Mouse (Mus musculus) megakaryocyte-erythroid progenitor cell, adult 5-6 weeks (primary cell): Measurements from ENCODE around the gene Pum1. TPM values are rescaled to one million over a fixed set of nuclear protein-coding genes. Genes with fewer than 3 reads are reported as not detected.

Experiments used
- ATAC-seq: replicated peaks from 2 replicates; pipeline ENCODE4 v1.8.0; 2016; ENCODE audit warnings: mild to moderate bottlenecking, inconsistent platforms; ENCODE audit not compliant: severe bottlenecking, poor library complexity, low FRiP score, low TSS enrichment
- total RNA-seq, 2 experiments: library from RNA; stranded (forward) in 1 of 2; stranded (reverse) in 1 of 2; fragments of 200-1000, 215-1000 nt in 1 of 2; fragments of >200 nt in 1 of 2; fragmentation: Nextera tagmentation in 1 of 2; gene quantifications; 2 replicates each; pipeline ENCODE4 v1.2.3; 2014 to 2017

Pum1 gene
- total RNA-seq, 2 experiments from 2014 or later: 41.2 to 62.4 TPM

DNA sequence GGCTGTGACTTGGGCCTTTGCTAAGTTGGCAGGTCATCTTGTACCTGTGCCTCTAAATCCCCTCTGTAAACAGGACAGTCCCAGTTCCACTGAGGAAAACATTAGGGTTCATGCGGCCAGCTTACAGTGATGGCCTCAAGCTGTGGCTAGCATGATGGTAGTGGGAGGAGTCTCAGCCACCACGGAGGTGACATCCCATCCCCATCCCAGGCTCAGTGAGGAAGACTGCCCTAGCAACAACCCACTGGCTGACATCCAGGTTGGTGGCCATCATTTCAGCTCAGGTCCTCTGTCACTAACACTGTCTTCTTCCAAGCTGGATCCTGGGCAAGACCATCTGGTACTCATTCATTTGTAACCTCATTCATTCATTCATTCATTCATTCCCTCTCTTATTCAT lies 141.2 kb downstream of the Pum1 start:
- ATAC-seq: no peak

GRCm38 (mm10) chr4:130804771-130805361 lies 141.7 kb downstream of the Pum1 start:
- no peak for ATAC-seq

- ATAC-seq: no peak
These were observed 142.6 kb downstream of the Pum1 start for GRCm38 (mm10) chr4:130805746-130806145.

DNA sequence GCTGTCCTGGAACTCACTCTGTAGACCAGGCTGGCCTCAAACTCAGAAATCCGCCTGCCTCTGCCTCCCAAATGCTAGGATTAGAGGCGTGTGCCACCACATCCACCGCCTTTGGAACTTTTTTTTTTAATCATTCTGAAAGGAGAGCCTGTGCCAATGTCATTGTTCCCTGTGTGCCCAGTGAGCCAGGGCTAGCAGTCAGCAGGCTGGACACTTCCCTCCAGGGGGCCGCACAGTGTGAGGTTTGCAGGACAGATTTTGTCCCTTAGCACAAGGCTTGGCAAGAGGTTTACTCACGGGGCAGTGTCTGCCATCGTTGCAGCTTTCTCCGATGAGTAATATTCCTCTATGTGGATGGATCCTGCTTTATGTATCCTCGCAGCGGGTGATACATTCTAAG lies 143.6 kb downstream of the Pum1 start:
- no peak for ATAC-seq

- ATAC-seq: no peak
These were observed 146.7 kb downstream of the Pum1 start for GRCm38 (mm10) chr4:130809784-130810183.

GRCm38 (mm10) chr4:130810845-130811244 lies 147.7 kb downstream of the Pum1 start:
- no peak for ATAC-seq

GRCm38 (mm10) chr4:130811385-130811784 lies 148.3 kb downstream of the Pum1 start:
- ATAC-seq: no peak

- ATAC-seq: no peak
These were observed 150.8 kb downstream of the Pum1 start for GRCm38 (mm10) chr4:130813958-130814357.

GRCm38 (mm10) chr4:130814742-130815330 lies 151.7 kb downstream of the Pum1 start:
- no peak for ATAC-seq

DNA sequence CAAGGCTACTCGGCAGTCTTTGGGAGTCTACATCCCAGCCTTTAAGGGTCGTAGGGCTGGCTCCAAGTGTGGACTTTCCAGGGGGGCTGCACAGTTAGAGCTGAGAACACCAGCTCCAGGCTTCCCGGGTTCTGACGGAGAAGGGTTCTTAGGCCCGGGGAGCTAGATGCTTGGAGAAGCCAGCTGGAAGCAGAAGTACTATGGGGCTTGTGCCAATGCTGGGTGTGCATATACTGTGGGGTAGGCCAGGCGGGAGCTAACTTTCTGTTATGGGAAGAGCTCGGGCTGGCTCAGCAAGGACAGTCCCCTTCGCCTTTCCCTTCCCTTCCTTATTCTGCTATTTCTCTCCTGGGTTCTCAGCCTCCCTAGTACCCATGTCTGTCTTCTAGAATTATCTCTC lies 152.7 kb downstream of the Pum1 start:
- no peak for ATAC-seq

GRCm38 (mm10) chr4:130819806-130820205 lies 156.7 kb downstream of the Pum1 start:
- ATAC-seq: no peak

DNA sequence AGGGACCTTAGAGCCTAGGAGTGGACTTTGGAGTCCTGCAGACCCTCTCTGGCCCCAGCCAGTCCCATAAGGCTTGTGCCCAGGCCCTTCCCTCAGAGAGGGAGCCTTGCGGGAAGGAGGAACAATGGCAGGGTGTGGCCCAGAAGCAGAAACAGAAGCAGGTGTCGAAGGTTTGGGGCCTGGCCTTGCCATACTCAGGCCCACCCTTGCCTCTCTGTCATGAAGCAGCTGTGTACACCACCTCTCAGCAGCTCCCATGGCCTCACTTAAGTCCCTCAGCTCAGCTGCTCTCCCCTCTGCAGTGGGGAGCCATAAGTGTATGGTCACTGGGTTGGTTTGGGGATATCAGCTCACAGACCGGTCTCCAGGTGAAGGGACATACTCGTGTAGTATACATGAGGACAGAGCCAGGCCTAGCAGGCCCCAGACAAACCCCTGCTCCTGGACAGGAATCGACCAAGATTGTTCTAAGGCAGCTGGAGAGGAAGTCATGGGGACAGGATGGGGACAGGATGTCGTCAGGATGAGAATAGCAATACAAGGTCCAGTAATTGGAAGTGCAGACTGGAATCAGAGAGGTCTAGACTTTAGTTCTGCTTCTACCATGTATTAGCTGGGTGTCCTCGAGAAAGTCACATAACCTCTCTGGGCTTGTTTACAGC lies 157.6 kb downstream of the Pum1 start:
- no peak for ATAC-seq

DNA sequence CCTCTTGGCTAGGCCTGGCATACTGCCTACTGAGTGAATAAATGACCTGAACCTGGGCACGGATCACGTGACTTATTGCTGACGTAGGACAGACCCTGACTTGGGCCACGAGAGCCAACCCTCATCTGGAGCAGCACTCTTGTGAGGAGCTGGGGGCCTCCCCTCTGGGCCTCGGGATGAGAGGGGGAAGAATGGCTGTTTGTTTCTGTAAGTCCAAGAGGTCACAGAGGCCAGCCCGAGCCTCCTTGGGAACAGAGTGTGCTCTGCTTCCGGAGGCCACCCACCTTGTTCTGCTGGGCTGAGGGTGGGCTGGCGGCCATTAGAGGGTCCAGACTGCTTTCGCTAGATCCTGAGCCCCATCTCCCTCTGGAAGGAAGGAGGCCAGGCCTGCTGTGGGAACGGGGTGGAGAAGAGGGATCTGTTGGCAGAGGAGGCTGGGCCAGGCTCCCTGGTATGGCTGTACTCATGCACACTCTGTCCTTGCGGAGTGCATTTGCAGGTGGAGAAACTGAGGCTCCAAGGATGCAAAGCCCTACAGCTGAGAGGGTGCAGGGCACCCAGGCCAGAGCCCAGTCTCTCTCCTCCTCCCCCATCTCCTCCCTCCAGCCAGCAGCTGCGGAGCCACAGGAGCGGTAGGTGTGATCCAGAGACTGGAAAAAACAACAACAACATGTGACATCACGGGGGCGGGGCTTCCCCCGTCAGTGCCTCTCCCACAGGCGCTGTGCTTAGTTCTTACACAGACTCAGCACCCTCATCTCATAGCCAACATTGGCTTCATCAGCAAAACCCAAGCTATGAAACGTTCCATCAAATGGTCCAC lies 165.9 kb downstream of the Pum1 start:
- no peak for ATAC-seq

Other genes with a start within 250 kb of the Pum1 start
- gene Nkain1, start 89.1 kb upstream of the Pum1 start, total RNA-seq (2014; fragmentation: Nextera tagmentation): 0.44 TPM in 1 of 2 replicates, not detected in the other
- gene Nkain1, start 89.1 kb upstream of the Pum1 start, total RNA-seq (2017): not detected in 2 replicates
- gene Sdc3, start 129.2 kb downstream of the Pum1 start, total RNA-seq (2014; fragmentation: Nextera tagmentation): not detected in 2 replicates
- gene Sdc3, start 129.2 kb downstream of the Pum1 start, total RNA-seq (2017): 0.42 and 2.2 TPM in 2 replicates
- 111 and 132 TPM in 2 replicates for gene Laptm5, start 249.8 kb downstream of the Pum1 start, total RNA-seq (2014; fragmentation: Nextera tagmentation)
- 33.5 and 41.8 TPM in 2 replicates for gene Laptm5, start 249.8 kb downstream of the Pum1 start, total RNA-seq (2017)